Mouse (Mus musculus) neural tube, embryonic 14.5 days (tissue): ENCODE data around the gene Trappc1. TPM values are rescaled to one million over a fixed set of nuclear protein-coding genes. Genes with fewer than 3 reads are reported as not detected.
A peak's percentile ranks its signal among the peaks of the same experiment; 100 is the strongest.

Experiments
- ATAC-seq: fragments of 200-750 bp; cut with Nextera tagmentation; 2 replicates; pipeline ENCODE4 v1.8.0; 2017; ENCODE audit warnings: low read depth, mild to moderate bottlenecking, moderate TSS enrichment, moderate library complexity
- H3K27ac ChIP-seq: fragments of 300-500 bp; sonication (generic); 2 replicates; pipeline ENCODE4 v1.5.1; 2014; ENCODE audit warnings: low read depth, mild to moderate bottlenecking, control low read depth, low read length, moderate library complexity, mixed read lengths
- H3K27me3 ChIP-seq: fragments of 300-500 bp; sonication (generic); 2 replicates; pipeline ENCODE4 v1.6.1; 2014; ENCODE audit warnings: low read length; ENCODE audit not compliant: control insufficient read depth, insufficient read depth
- H3K36me3 ChIP-seq: fragments of 300-500 bp; sonication (generic); 2 replicates; pipeline ENCODE4 v1.6.1; 2014; ENCODE audit warnings: low read length, mixed read lengths; ENCODE audit not compliant: control insufficient read depth, insufficient read depth
- H3K4me1 ChIP-seq: fragments of 300-500 bp; sonication (generic); 2 replicates; pipeline ENCODE4 v1.6.1; 2014; ENCODE audit warnings: low read length; ENCODE audit not compliant: control insufficient read depth, insufficient read depth
- H3K4me2 ChIP-seq: fragments of 300-500 bp; sonication (generic); 2 replicates; pipeline ENCODE4 v1.6.1; 2014; ENCODE audit warnings: mild to moderate bottlenecking, low read depth, low read length, control low read depth
- H3K4me3 ChIP-seq: fragments of 300-500 bp; sonication (generic); 2 replicates; pipeline ENCODE4 v1.5.1; 2014; ENCODE audit warnings: low read depth, low read length, control low read depth, mixed read lengths
- H3K9ac ChIP-seq: fragments of 300-500 bp; sonication (generic); replicated peaks from 2 replicates; pipeline ENCODE4 v1.6.1; 2014; ENCODE audit warnings: low read depth, mild to moderate bottlenecking, control low read depth, low read length, mixed read lengths
- H3K9me3 ChIP-seq: fragments of 300-500 bp; sonication (generic); 2 replicates; pipeline ENCODE4 v1.6.1; 2016; ENCODE audit warnings: low read length; ENCODE audit not compliant: control insufficient read depth
- WGBS: fragments of 180-500 bp; shearing (Covaris S2); extraction: QIAGEN DNeasy Blood & Tissue Kit; methylation state at CpG from one replicate; pipeline ENCODE4 v1.1.7; 2014; 5-methylcytosine and 5-hydroxymethylcytosine counted together
- polyA plus RNA-seq: library from polyadenylated mRNA; unstranded; fragments of >200 nt; fragmentation: Nextera tagmentation; extraction: Ambion mirVana; gene quantifications from 2 replicates; pipeline ENCODE4 v1.2.1, GENCODE M21; 2014

The Trappc1 gene
- polyA plus RNA-seq, 1 experiment from 2014 or later: 200 TPM

DNA sequence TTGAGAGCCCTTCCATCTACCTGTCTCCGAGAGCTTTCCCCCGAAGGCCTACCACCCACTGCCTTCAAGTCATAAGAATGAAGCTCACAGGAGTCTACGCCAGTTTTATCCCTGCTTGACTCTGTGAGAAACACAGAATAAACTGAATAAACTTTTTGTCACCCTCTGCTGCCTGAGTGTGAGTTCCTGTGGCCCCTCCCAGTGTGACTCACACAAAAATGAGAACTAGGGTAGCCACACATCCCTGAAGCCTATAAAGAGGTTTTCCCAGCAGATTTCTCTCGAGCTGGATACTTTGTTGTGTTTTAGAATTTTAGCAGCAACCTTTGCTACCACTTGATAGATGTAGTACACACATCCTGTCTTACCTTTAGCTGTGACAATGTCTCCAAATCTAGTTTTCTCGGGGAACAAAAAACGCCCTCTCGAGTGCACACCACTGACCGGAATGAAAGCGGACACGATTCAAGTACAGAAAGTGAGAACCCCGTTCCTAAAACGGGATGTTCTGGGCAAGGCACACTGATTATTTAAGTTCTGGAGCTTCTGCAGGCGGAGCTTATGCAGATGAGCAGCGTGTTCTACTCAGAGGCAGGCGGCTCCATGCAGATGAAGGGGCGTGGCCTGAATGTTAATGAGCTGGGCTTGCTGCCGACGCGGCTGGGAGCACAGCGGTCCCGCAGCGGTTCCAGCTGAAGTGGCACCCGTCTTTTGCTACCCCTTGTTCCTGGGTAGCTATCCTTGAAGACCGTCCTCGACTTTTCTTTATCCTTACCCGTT is 2.0 kb downstream of the Trappc1 start, which contains the start of gene Kcnab3:
TSS of gene Kcnab3 (plus strand) at position 631 of the 780 bp plus-strand sequence.
- 11% methylated on average over 26 of the region's 26 CpGs for WGBS
- H3K4me3 ChIP-seq: peak within 1 kb of the TSS; percentile 49
- peak; percentile 65; the same call in 1 of the 2 replicates for ATAC-seq
- peaks cover 35% of the 10 kb centered on the region for H3K4me1 ChIP-seq
- H3K4me2 ChIP-seq: peak within 1 kb of the TSS; percentile 99
- H3K27ac ChIP-seq: no peak within 1 kb of the TSS
- no peaks in the 10 kb centered on the region for H3K9me3 ChIP-seq
- no peaks in the 10 kb centered on the region for H3K36me3 ChIP-seq
- H3K9ac ChIP-seq: peak within 1 kb of the TSS; percentile 66
- H3K27me3 ChIP-seq: no peaks in the 10 kb centered on the region

DNA sequence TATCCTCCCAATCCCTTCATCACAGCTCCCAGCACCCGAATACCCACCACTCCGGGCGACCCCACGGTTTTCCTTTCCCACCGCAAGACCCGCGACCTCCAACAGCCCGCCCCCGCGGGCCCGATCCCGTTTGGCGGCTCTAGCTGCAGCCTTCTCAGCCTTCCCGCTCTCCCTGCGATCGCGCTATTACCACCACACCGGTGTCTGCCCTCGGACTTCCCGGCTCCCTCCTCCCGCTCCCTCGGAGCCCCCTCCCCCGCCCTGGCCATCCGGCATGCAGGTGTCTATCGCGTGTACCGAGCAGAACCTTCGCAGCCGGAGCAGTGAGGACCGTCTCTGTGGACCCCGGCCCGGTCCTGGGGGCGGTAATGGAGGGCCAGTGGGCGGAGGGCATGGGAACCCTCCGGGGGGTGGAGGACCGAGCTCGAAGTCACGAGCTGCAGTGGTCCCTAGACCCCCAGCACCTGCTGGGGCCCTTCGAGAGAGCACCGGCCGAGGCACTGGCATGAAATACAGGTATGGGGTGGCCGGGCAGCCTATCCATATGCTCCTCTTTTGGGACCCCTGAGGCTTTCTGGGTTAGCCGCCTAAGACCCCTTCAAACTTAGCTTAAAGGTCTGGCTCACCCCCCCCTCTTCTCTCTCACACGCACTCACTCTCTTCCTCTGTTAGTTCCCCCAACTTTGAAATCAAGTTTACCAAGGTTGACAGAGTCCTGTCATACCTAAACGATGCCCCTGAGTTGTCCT is 2.8 kb downstream of the Trappc1 start:
- peaks cover 36% of the 10 kb centered on the region for H3K4me1 ChIP-seq

DNA sequence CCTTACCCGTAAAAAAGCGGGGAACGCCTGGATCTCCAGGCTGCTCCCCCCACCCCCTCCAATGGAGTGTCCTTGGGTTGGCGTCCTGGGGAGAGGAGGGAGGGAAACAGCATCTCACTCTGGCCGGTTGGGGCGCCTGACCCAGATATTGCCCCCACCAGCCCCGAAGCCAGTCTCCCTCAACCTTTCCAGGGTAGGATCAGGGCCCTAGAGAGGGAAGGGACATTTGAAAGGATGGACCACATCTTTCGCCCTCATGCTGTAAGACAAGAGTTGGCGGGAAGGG is 3.3 kb downstream of the Trappc1 start:
- Histone ChIP-seq H3K4me1 (peaks cover 31% of the 10 kb centered on the region), H3K27ac (no peak overlapping the region), H3K4me2 (peak overlapping the region; percentile 96), H3K9ac (no peak overlapping the region), H3K9me3 (no peaks in the 10 kb centered on the region), H3K4me3 (no peak overlapping the region; the same call in 1 of the 2 replicates), H3K36me3 (no peaks in the 10 kb centered on the region), H3K27me3 (no peaks in the 10 kb centered on the region)
- ATAC-seq: no peak
- WGBS: 9% methylated on average over 9 of the region's 9 CpGs

More for the DNA sequence above, 2.8 kb downstream of the Trappc1 start:
- H3K27me3 ChIP-seq: no peaks in the 10 kb centered on the region
- peak overlapping the region; percentile 66 for H3K9ac ChIP-seq
- peak; percentile 10; the same call in 1 of the 2 replicates for ATAC-seq
- no peaks in the 10 kb centered on the region for H3K36me3 ChIP-seq
- H3K4me2 ChIP-seq: peak overlapping the region; percentile 96
- WGBS: 1% methylated on average over 45 of the region's 45 CpGs
- no peak overlapping the region for H3K27ac ChIP-seq
- no peaks in the 10 kb centered on the region for H3K9me3 ChIP-seq
- peak overlapping the region; percentile 49 for H3K4me3 ChIP-seq

DNA sequence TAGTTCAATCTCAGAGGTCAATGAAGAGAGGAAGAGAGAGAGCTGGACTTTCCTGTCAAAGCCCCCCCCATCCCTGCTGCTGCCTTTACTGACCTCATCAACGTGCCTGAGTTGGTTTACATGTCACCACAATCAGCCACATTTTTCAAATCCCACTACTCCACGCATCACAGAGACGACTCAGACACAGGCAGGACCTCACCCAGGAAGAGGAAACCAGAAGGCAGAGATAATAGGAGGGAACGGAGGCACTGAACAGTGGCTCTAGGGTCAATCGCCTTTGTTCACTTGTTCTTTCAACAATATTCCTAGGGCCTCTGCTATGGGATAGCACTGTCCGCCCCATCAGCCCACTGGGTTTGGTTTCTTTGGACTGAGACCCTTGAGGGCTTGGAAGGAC is 3.9 kb downstream of the Trappc1 start:
- Histone ChIP-seq H3K9me3 (no peaks in the 10 kb centered on the region), H3K4me1 (peaks cover 30% of the 10 kb centered on the region), H3K4me2 (no peak overlapping the region), H3K4me3 (no peak overlapping the region), H3K9ac (no peak overlapping the region), H3K36me3 (no peaks in the 10 kb centered on the region), H3K27ac (no peak overlapping the region), H3K27me3 (no peaks in the 10 kb centered on the region)
- 41% methylated on average over 6 of the region's 6 CpGs for WGBS
- ATAC-seq: no peak

DNA sequence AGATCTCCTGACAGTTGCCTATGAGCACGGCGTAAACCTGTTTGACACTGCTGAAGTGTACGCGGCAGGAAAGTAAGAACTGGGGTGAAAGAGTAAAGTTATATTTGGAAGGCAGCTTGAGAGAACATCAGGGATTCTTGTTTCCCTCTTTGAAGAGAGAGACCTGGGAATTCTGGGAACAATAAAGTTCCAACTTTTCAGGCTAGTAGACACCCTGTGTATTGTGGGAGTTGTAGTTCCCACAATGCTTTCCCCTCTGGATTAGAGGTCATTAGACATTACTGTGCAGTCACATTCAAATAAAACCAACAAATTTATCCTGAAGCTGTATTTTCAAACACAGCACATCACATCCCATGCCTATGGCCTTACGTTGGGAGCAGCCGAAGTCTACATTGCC is 4.7 kb downstream of the Trappc1 start:
- H3K9me3 ChIP-seq: no peaks in the 10 kb centered on the region
- H3K36me3 ChIP-seq: no peaks in the 10 kb centered on the region
- H3K27ac ChIP-seq: no peak overlapping the region
- H3K4me1 ChIP-seq: peaks cover 28% of the 10 kb centered on the region
- no peak overlapping the region for H3K9ac ChIP-seq
- H3K4me2 ChIP-seq: no peak overlapping the region
- no peaks in the 10 kb centered on the region for H3K27me3 ChIP-seq
- WGBS: 93% methylated on average over 6 of the region's 6 CpGs
- H3K4me3 ChIP-seq: no peak overlapping the region
- ATAC-seq: no peak

DNA sequence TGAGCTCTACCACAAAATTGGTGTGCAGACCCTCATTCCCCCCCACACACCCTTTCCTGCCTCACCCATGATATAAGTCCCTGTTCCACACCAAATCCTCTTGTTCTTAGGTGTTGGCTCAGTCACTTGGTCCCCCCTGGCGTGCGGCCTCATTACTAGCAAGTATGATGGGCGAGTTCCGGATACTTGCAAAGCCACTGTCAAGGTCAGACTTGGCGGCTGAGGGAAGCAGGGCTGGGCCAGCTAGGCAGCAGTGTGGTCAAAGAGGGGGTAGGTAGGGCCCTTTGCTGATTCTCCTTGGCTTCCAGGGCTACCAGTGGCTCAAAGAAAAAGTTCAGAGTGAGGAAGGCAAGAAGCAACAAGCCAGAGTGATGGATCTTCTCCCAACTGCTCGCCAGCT is 7.4 kb downstream of the Trappc1 start:
- 89% methylated on average over 6 of the region's 6 CpGs for WGBS
- no peak for ATAC-seq
- Histone ChIP-seq H3K36me3 (no peaks in the 10 kb centered on the region), H3K4me1 (peaks cover 18% of the 10 kb centered on the region), H3K27me3 (no peaks in the 10 kb centered on the region), H3K9ac (no peak overlapping the region), H3K27ac (no peak overlapping the region; the same call in 1 of the 2 replicates), H3K4me3 (no peak overlapping the region), H3K4me2 (peak overlapping the region; percentile 68; the same call in 1 of the 2 replicates), H3K9me3 (no peaks in the 10 kb centered on the region)

DNA sequence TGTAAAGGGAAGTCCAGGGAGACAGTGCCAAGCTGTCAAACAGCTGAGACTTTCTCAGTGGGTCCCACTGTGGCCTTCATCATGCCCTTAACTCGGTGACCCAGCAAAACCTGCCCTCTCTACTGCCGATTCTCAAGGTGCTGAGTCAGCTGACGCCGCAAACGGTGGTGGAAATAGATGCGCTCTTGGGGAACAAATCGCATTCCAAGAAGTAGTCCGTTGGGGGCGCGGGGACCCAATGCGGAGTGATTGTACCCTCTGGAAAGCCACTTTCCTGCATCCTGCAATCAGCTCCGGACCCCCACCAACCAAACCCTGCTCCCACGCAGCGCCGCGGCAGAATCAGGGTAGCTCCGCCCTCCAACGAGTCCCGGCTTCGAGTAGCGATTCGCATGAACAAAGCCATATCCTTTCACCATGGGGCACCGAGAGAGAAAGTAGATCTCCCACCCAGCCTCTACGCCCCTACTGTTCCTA is 8.2 kb downstream of the Trappc1 start:
- Histone ChIP-seq H3K36me3 (no peaks in the 10 kb centered on the region), H3K9ac (peak overlapping the region; percentile 54), H3K27ac (peak overlapping the region; percentile 85), H3K4me1 (peaks cover 12% of the 10 kb centered on the region), H3K4me2 (peak overlapping the region; percentile 68), H3K9me3 (no peaks in the 10 kb centered on the region), H3K27me3 (no peaks in the 10 kb centered on the region), H3K4me3 (peak overlapping the region; percentile 39)
- 1% methylated on average over 24 of the region's 24 CpGs for WGBS
- peak; percentile 81 for ATAC-seq

DNA sequence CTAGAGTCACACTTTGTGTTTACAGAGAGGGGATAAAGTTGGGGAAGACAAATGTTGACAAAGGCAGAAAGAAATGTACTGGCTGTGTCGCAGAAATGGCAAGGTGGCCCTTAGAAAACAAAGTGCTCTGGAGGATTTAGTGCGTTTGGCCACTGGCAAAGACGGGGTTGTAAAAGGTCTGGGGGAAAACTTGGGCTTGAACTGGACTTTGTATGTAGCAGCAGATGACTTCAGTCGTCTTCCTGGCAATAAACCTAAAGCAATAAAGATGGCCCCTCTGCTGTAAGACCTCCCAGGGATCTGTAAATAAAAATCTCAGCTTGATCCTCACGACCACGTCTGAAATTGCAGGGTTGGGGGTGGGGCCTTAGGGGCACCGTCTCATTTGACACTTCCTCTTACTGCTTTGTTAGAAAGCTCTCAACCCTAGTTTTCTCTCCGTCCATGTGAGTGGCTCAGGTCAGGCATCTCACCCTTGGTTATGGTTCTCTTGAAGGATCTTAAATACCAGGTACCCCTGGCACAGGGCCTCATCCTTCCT is 9.0 kb downstream of the Trappc1 start:
- Histone ChIP-seq H3K9me3 (no peaks in the 10 kb centered on the region), H3K4me1 (peaks cover 11% of the 10 kb centered on the region), H3K4me3 (no peak overlapping the region; the same call in 1 of the 2 replicates), H3K9ac (peak overlapping the region; percentile 41; the same call in 1 of the 2 replicates), H3K4me2 (peak overlapping the region; percentile 68; the same call in 1 of the 2 replicates), H3K27me3 (no peaks in the 10 kb centered on the region), H3K36me3 (no peaks in the 10 kb centered on the region), H3K27ac (peak overlapping the region; percentile 85; the same call in 1 of the 2 replicates)
- no peak for ATAC-seq
- 18% methylated on average over 8 of the region's 8 CpGs for WGBS
